Mouse (Mus musculus): ENCODE data around the gene Vamp2. TPM values are rescaled to one million over a fixed set of nuclear protein-coding genes. Genes with fewer than 3 reads are reported as not detected.

The Vamp2 gene
- polyA plus RNA-seq, 1 experiment from 2014 or later, result 107 TPM

- no peak for ATAC-seq (ENCODE audit: insufficient number of reproducible peaks, insufficient read depth, low FRiP score, low read depth)
Measured at GRCm38 (mm10) chr11:69102403-69102725, 14.1 kb downstream of the Vamp2 start.

GRCm38 (mm10) chr11:69103121-69103520, 14.8 kb downstream of the Vamp2 start:
- Histone ChIP-seq H3K27ac (ENCODE audit: low read length) (no peak overlapping the region), H3K9ac (replicated peaks; ENCODE audit: low read depth, low read length) (no peak overlapping the region), H3K4me1 (ENCODE audit: control insufficient read depth, insufficient read depth, low read length) (peaks cover 15% of the 10 kb centered on the region), H3K4me2 (replicated peaks; ENCODE audit: low read depth, low read length) (no peak overlapping the region), H3K9me3 (ENCODE audit: control insufficient read depth, low read depth, low read length) (no peaks in the 10 kb centered on the region), H3K36me3 (ENCODE audit: control insufficient read depth, insufficient read depth, low read length) (peaks cover 64% of the 10 kb centered on the region), H3K27me3 (ENCODE audit: control insufficient read depth, insufficient read depth, low read length) (no peaks in the 10 kb centered on the region), H3K4me3 (ENCODE audit: low read depth, low read length) (no peak overlapping the region)
- 94% methylated on average over 14 of the region's 14 CpGs for WGBS
- no peak for ATAC-seq (ENCODE audit: insufficient number of reproducible peaks, insufficient read depth, low FRiP score, low read depth)

More at GRCm38 (mm10) chr11:69102403-69102725, 14.1 kb downstream of the Vamp2 start:
- no peaks in the 10 kb centered on the region for H3K27me3 ChIP-seq (ENCODE audit: control insufficient read depth, insufficient read depth, low read length)
- H3K9me3 ChIP-seq (ENCODE audit: control insufficient read depth, low read depth, low read length), result no peaks in the 10 kb centered on the region
- H3K36me3 ChIP-seq (ENCODE audit: control insufficient read depth, insufficient read depth, low read length), result peaks cover 59% of the 10 kb centered on the region
- H3K4me3 ChIP-seq (ENCODE audit: low read depth, low read length), result no peak overlapping the region
- no peak overlapping the region for H3K27ac ChIP-seq (ENCODE audit: low read length)
- no peak overlapping the region for H3K9ac ChIP-seq (replicated peaks; ENCODE audit: low read depth, low read length)
- peaks cover 23% of the 10 kb centered on the region for H3K4me1 ChIP-seq (ENCODE audit: control insufficient read depth, insufficient read depth, low read length)
- no peak overlapping the region for H3K4me2 ChIP-seq (replicated peaks; ENCODE audit: low read depth, low read length)
- WGBS, result 95% methylated on average over 7 of the region's 7 CpGs

GRCm38 (mm10) chr11:69103531-69104435, 15.5 kb downstream of the Vamp2 start:
- Histone ChIP-seq H3K27ac (ENCODE audit: low read length) (no peak overlapping the region), H3K36me3 (ENCODE audit: control insufficient read depth, insufficient read depth, low read length) (peaks cover 70% of the 10 kb centered on the region), H3K9ac (replicated peaks; ENCODE audit: low read depth, low read length) (no peak overlapping the region), H3K4me2 (replicated peaks; ENCODE audit: low read depth, low read length) (no peak overlapping the region), H3K9me3 (ENCODE audit: control insufficient read depth, low read depth, low read length) (no peaks in the 10 kb centered on the region), H3K4me1 (ENCODE audit: control insufficient read depth, insufficient read depth, low read length) (peaks cover 10% of the 10 kb centered on the region; the same call in 1 of the 2 replicates), H3K4me3 (ENCODE audit: low read depth, low read length) (no peak overlapping the region), H3K27me3 (ENCODE audit: control insufficient read depth, insufficient read depth, low read length) (no peaks in the 10 kb centered on the region)
- no peak for ATAC-seq (ENCODE audit: insufficient number of reproducible peaks, insufficient read depth, low FRiP score, low read depth)
- WGBS, result 91% methylated on average over 15 of the region's 15 CpGs

- 88% methylated on average over 14 of the region's 14 CpGs for WGBS
Measured at GRCm38 (mm10) chr11:69104487-69104886, 16.2 kb downstream of the Vamp2 start.

GRCm38 (mm10) chr11:69105227-69105626, 16.9 kb downstream of the Vamp2 start:
- 81% methylated on average over 6 of the region's 6 CpGs for WGBS
- H3K36me3 ChIP-seq (ENCODE audit: control insufficient read depth, insufficient read depth, low read length), result peaks cover 79% of the 10 kb centered on the region
- no peak overlapping the region for H3K27ac ChIP-seq (ENCODE audit: low read length)
- no peak overlapping the region for H3K9ac ChIP-seq (replicated peaks; ENCODE audit: low read depth, low read length)
- no peaks in the 10 kb centered on the region for H3K9me3 ChIP-seq (ENCODE audit: control insufficient read depth, low read depth, low read length)
- H3K27me3 ChIP-seq (ENCODE audit: control insufficient read depth, insufficient read depth, low read length), result no peaks in the 10 kb centered on the region
- H3K4me1 ChIP-seq (ENCODE audit: control insufficient read depth, insufficient read depth, low read length), result 0 out of 2 replicates have a peak, but pooled peaks cover 5% of the 10 kb centered on the region
- ATAC-seq (ENCODE audit: insufficient number of reproducible peaks, insufficient read depth, low FRiP score, low read depth), result no peak
- no peak overlapping the region for H3K4me3 ChIP-seq (ENCODE audit: low read depth, low read length)
- H3K4me2 ChIP-seq (replicated peaks; ENCODE audit: low read depth, low read length), result no peak overlapping the region

More at GRCm38 (mm10) chr11:69104487-69104886, 16.2 kb downstream of the Vamp2 start:
- H3K9ac ChIP-seq (replicated peaks; ENCODE audit: low read depth, low read length), result no peak overlapping the region
- peaks cover 6% of the 10 kb centered on the region; the same call in 1 of the 2 replicates for H3K4me1 ChIP-seq (ENCODE audit: control insufficient read depth, insufficient read depth, low read length)
- H3K27ac ChIP-seq (ENCODE audit: low read length), result no peak overlapping the region
- H3K4me3 ChIP-seq (ENCODE audit: low read depth, low read length), result no peak overlapping the region
- H3K9me3 ChIP-seq (ENCODE audit: control insufficient read depth, low read depth, low read length), result no peaks in the 10 kb centered on the region
- no peak overlapping the region for H3K4me2 ChIP-seq (replicated peaks; ENCODE audit: low read depth, low read length)
- H3K27me3 ChIP-seq (ENCODE audit: control insufficient read depth, insufficient read depth, low read length), result no peaks in the 10 kb centered on the region
- ATAC-seq (ENCODE audit: insufficient number of reproducible peaks, insufficient read depth, low FRiP score, low read depth), result no peak
- peaks cover 77% of the 10 kb centered on the region for H3K36me3 ChIP-seq (ENCODE audit: control insufficient read depth, insufficient read depth, low read length)

- Histone ChIP-seq H3K4me2 (replicated peaks; ENCODE audit: low read depth, low read length) (no peak overlapping the region), H3K36me3 (ENCODE audit: control insufficient read depth, insufficient read depth, low read length) (peaks cover 77% of the 10 kb centered on the region), H3K27ac (ENCODE audit: low read length) (no peak overlapping the region), H3K9me3 (ENCODE audit: control insufficient read depth, low read depth, low read length) (no peaks in the 10 kb centered on the region), H3K4me3 (ENCODE audit: low read depth, low read length) (no peak overlapping the region), H3K4me1 (ENCODE audit: control insufficient read depth, insufficient read depth, low read length) (no peaks in the 10 kb centered on the region), H3K27me3 (ENCODE audit: control insufficient read depth, insufficient read depth, low read length) (no peaks in the 10 kb centered on the region), H3K9ac (replicated peaks; ENCODE audit: low read depth, low read length) (no peak overlapping the region)
- no peak for ATAC-seq (ENCODE audit: insufficient number of reproducible peaks, insufficient read depth, low FRiP score, low read depth)
- 85% methylated on average over 2 of the region's 2 CpGs for WGBS
Measured at GRCm38 (mm10) chr11:69105796-69106195, 17.5 kb downstream of the Vamp2 start.

- no peak for ATAC-seq (ENCODE audit: insufficient number of reproducible peaks, insufficient read depth, low FRiP score, low read depth)
- 92% methylated on average over 11 of the region's 11 CpGs for WGBS
Measured at GRCm38 (mm10) chr11:69106299-69106698, 18.0 kb downstream of the Vamp2 start.

GRCm38 (mm10) chr11:69106842-69107241, 18.6 kb downstream of the Vamp2 start:
- Histone ChIP-seq H3K36me3 (ENCODE audit: control insufficient read depth, insufficient read depth, low read length) (peaks cover 68% of the 10 kb centered on the region), H3K27me3 (ENCODE audit: control insufficient read depth, insufficient read depth, low read length) (no peaks in the 10 kb centered on the region)
- WGBS, result 81% methylated on average over 11 of the region's 11 CpGs

More at GRCm38 (mm10) chr11:69106299-69106698, 18.0 kb downstream of the Vamp2 start:
- Histone ChIP-seq H3K9ac (replicated peaks; ENCODE audit: low read depth, low read length) (no peak overlapping the region), H3K36me3 (ENCODE audit: control insufficient read depth, insufficient read depth, low read length) (peaks cover 72% of the 10 kb centered on the region), H3K4me2 (replicated peaks; ENCODE audit: low read depth, low read length) (no peak overlapping the region), H3K4me3 (ENCODE audit: low read depth, low read length) (no peak overlapping the region), H3K27me3 (ENCODE audit: control insufficient read depth, insufficient read depth, low read length) (no peaks in the 10 kb centered on the region), H3K9me3 (ENCODE audit: control insufficient read depth, low read depth, low read length) (no peaks in the 10 kb centered on the region), H3K27ac (ENCODE audit: low read length) (no peak overlapping the region), H3K4me1 (ENCODE audit: control insufficient read depth, insufficient read depth, low read length) (no peaks in the 10 kb centered on the region)

More at GRCm38 (mm10) chr11:69106842-69107241, 18.6 kb downstream of the Vamp2 start:
- H3K9ac ChIP-seq (replicated peaks; ENCODE audit: low read depth, low read length), result no peak overlapping the region
- no peaks in the 10 kb centered on the region for H3K9me3 ChIP-seq (ENCODE audit: control insufficient read depth, low read depth, low read length)
- H3K27ac ChIP-seq (ENCODE audit: low read length), result no peak overlapping the region
- no peak for ATAC-seq (ENCODE audit: insufficient number of reproducible peaks, insufficient read depth, low FRiP score, low read depth)
- H3K4me1 ChIP-seq (ENCODE audit: control insufficient read depth, insufficient read depth, low read length), result no peaks in the 10 kb centered on the region
- no peak overlapping the region for H3K4me3 ChIP-seq (ENCODE audit: low read depth, low read length)
- no peak overlapping the region for H3K4me2 ChIP-seq (replicated peaks; ENCODE audit: low read depth, low read length)

Data from stomach, embryonic 14.5 days (tissue).